Mouse (Mus musculus) forebrain, embryonic 14.5 days (tissue): ENCODE results near the gene Gm29797. TPM values are rescaled to one million over a fixed set of nuclear protein-coding genes. Genes with fewer than 3 reads are reported as not detected.

Source experiments
- ATAC-seq: fragments of 200-750 bp; cut with Nextera tagmentation; 2 replicates; pipeline ENCODE4 v1.8.0; 2017; ENCODE audit warnings: mild to moderate bottlenecking, moderate library complexity
- DNase-seq: peaks from one replicate; pipeline ENCODE4 v3.0.0-alpha.2; 2015; ENCODE audit warnings: low spot score
- H3K27ac ChIP-seq: fragments of 300-500 bp; sonication (generic); 2 replicates; pipeline ENCODE4 v1.5.1; 2014; ENCODE audit warnings: low read depth, mild to moderate bottlenecking, control low read depth, low read length, moderate library complexity
- H3K27me3 ChIP-seq: fragments of 300-500 bp; sonication (generic); replicated peaks from 2 replicates; pipeline ENCODE4 v1.6.1; 2014; ENCODE audit warnings: low read length, control low read depth, mixed read lengths; ENCODE audit not compliant: control insufficient read depth, insufficient read depth
- H3K36me3 ChIP-seq: fragments of 300-500 bp; sonication (generic); 2 replicates; pipeline ENCODE4 v1.6.1; 2014; ENCODE audit warnings: low read length, control low read depth; ENCODE audit not compliant: control insufficient read depth, insufficient read depth
- H3K4me1 ChIP-seq: fragments of 300-500 bp; sonication (generic); 2 replicates; pipeline ENCODE4 v1.6.1; 2014; ENCODE audit warnings: antibody characterized with exemption, low read length, control low read depth; ENCODE audit not compliant: control insufficient read depth, insufficient read depth
- H3K4me2 ChIP-seq: fragments of 300-500 bp; sonication (generic); 2 replicates; pipeline ENCODE4 v1.6.1; 2014; ENCODE audit warnings: mild to moderate bottlenecking, control low read depth, low read length
- H3K4me3 ChIP-seq: fragments of 300-500 bp; sonication (generic); 2 replicates; pipeline ENCODE4 v1.5.1; 2014; ENCODE audit warnings: low read depth, low read length, control low read depth
- H3K9ac ChIP-seq: fragments of 300-500 bp; sonication (generic); 2 replicates; pipeline ENCODE4 v1.6.1; 2014; ENCODE audit warnings: mild to moderate bottlenecking, low read length, control low read depth, moderate library complexity
- H3K9me3 ChIP-seq: fragments of 300-500 bp; sonication (generic); replicated peaks from 2 replicates; pipeline ENCODE4 v1.6.1; 2016; ENCODE audit warnings: low read length, control low read depth, mixed read lengths; ENCODE audit not compliant: control insufficient read depth
- WGBS: fragments of 180-500 bp; shearing (Covaris S2); extraction: QIAGEN DNeasy Blood & Tissue Kit; methylation state at CpG from one replicate; pipeline ENCODE4 v1.1.7; 2014; 5-methylcytosine and 5-hydroxymethylcytosine counted together
- polyA plus RNA-seq: library from polyadenylated mRNA; unstranded; fragments of >200 nt; fragmentation: Nextera tagmentation; extraction: Ambion mirVana; gene quantifications from 2 replicates; pipeline ENCODE4 v1.2.1, GENCODE M21; 2014

Gene Gm29797
- polyA plus RNA-seq, 1 experiment from 2014 or later: not detected

DNA sequence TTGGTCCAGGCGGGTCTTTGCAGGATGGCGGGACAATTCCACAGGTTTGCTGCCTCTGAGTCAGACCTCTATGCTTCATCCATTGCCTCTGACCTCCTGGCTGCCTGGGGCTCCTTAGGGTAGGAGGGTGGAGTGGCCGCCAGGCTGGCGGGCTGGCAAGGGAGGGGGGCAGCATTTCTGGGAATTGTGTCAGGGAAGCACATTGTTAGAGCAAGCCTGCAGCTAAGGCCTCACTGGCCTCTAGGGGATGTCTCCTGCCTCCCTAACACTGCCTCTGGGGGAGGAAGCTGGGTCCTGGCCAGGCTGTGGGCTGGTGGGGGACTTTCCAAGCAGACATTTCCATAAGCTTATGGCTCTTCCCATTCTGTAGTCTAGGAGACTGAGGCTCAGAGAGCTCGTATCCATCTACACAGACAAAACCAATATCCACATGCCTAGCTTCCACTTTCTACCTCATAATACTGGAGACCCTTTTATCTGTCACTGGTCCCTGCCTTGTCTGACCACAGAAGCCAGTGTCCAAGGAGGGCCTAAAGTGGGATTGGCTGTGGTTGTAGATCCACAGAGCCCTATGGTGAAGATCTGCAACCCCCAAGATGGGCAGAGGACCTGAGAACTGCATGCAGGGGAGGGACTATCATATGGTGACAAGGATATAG, 20.4 kb downstream of the Gm29797 start:
- no peak for ATAC-seq
- peak overlapping the region; percentile 39; the same call in 1 of the 2 replicates for H3K27ac ChIP-seq

GRCm38 (mm10) chr2:181677755-181678098, 20.9 kb downstream of the Gm29797 start:
- WGBS: 61% methylated on average over 3 of the region's 3 CpGs
- Histone ChIP-seq H3K9ac (no peak overlapping the region), H3K9me3 (no peaks in the 10 kb centered on the region), H3K36me3 (no peaks in the 10 kb centered on the region), H3K4me1 (peaks cover 10% of the 10 kb centered on the region; the same call in 1 of the 2 replicates), H3K4me3 (no peak overlapping the region), H3K27me3 (peaks cover 8% of the 10 kb centered on the region), H3K27ac (peak overlapping the region; percentile 39; the same call in 1 of the 2 replicates), H3K4me2 (no peak overlapping the region)
- ATAC-seq (no peak), DNase-seq (no peak)

More for the DNA sequence above, 20.4 kb downstream of the Gm29797 start:
- H3K27me3 ChIP-seq: peaks cover 13% of the 10 kb centered on the region
- no peaks in the 10 kb centered on the region for H3K9me3 ChIP-seq
- no peak overlapping the region for H3K4me2 ChIP-seq
- WGBS: 58% methylated on average over 5 of the region's 5 CpGs
- H3K9ac ChIP-seq: no peak overlapping the region
- H3K36me3 ChIP-seq: no peaks in the 10 kb centered on the region
- H3K4me1 ChIP-seq: peaks cover 10% of the 10 kb centered on the region; the same call in 1 of the 2 replicates
- no peak for DNase-seq
- no peak overlapping the region for H3K4me3 ChIP-seq

DNA sequence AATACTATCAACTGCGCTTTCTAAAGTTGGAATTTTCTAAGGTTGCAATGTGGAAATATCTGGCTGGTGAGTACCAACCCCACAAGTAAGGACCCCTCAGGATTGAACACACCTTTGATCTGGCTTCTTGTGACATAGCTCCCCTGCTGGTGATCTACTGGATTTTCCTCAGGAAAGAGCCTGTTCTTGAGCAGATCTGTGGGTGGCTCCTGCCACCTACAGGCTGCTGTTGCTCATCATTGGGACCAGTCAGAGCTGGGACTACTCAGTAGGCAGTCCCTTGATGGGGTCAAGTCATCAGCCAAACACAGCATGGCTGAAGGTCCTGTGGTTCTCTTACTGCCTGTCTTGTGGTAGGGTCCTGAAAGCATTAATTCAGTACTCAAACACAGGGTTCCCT, 21.9 kb downstream of the Gm29797 start:
- no peaks in the 10 kb centered on the region; the same call in 1 of the 2 replicates for H3K27me3 ChIP-seq
- no peak overlapping the region for H3K27ac ChIP-seq
- WGBS: 41% methylated on average over 1 of the region's 1 CpGs
- H3K9ac ChIP-seq: no peak overlapping the region
- H3K4me2 ChIP-seq: no peak overlapping the region
- H3K4me1 ChIP-seq: peaks cover 10% of the 10 kb centered on the region; the same call in 1 of the 2 replicates
- no peaks in the 10 kb centered on the region for H3K36me3 ChIP-seq
- peak; percentile 88 for DNase-seq
- peak; percentile 60 for ATAC-seq
- no peak overlapping the region for H3K4me3 ChIP-seq
- no peaks in the 10 kb centered on the region for H3K9me3 ChIP-seq

GRCm38 (mm10) chr2:181679951-181680715, 23.3 kb downstream of the Gm29797 start, which contains the start of gene Tcea2:
Tcea2 (plus strand) TSS chr2:181680310.
- Histone ChIP-seq H3K27me3 (no peaks in the 10 kb centered on the region), H3K4me1 (peaks cover 10% of the 10 kb centered on the region; the same call in 1 of the 2 replicates), H3K9ac (peak within 1 kb of the TSS; percentile 90), H3K9me3 (no peaks in the 10 kb centered on the region), H3K36me3 (0 out of 2 replicates have a peak, but pooled peaks cover 7% of the 10 kb centered on the region), H3K27ac (peak within 1 kb of the TSS; percentile 29), H3K4me3 (peak within 1 kb of the TSS; percentile 59), H3K4me2 (peak within 1 kb of the TSS; percentile 93)
- under 1% methylated on average over 60 of the region's 69 CpGs for WGBS
- ATAC-seq (peak; percentile 72), DNase-seq (peak; percentile 78)

DNA sequence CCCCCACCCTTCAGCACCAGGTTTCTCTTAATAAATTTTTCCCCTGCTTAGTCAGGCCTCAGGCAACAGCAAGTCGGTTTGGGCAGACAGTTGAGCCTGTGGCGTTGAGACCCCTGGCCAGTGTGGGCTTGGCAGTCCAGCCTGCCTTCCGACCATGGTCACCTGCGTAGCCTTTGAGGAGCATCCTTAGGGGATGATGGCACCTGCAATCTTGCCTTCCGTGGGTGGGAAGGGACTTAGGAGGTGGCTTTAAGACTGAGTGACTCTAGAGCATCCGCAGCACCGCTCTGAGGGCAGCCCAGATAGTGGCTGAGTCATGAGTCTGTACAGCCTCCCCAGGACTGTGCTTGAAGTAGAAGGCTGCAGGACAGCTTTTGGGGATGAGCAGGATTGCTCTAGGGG, 23.9 kb downstream of the Gm29797 start:
- 18% methylated on average over 7 of the region's 7 CpGs for WGBS
- Histone ChIP-seq H3K4me2 (peak overlapping the region; percentile 93), H3K9me3 (no peaks in the 10 kb centered on the region), H3K4me3 (peak overlapping the region; percentile 59), H3K4me1 (peaks cover 8% of the 10 kb centered on the region; the same call in 1 of the 2 replicates), H3K27me3 (no peaks in the 10 kb centered on the region), H3K36me3 (0 out of 2 replicates have a peak, but pooled peaks cover 8% of the 10 kb centered on the region), H3K9ac (peak overlapping the region; percentile 90), H3K27ac (0 out of 2 replicates have a peak overlapping the region, but pooled peaks have one; percentile 14)
- DNase-seq: peak; percentile 22
- peak; percentile 19 for ATAC-seq

GRCm38 (mm10) chr2:181681978-181682377, 25.1 kb downstream of the Gm29797 start:
- no peak for ATAC-seq
- no peak overlapping the region for H3K4me2 ChIP-seq
- 100% methylated on average over 1 of the region's 1 CpGs for WGBS
- no peaks in the 10 kb centered on the region for H3K9me3 ChIP-seq
- H3K4me3 ChIP-seq: no peak overlapping the region
- peaks cover 7% of the 10 kb centered on the region; the same call in 1 of the 2 replicates for H3K4me1 ChIP-seq
- H3K27ac ChIP-seq: no peak overlapping the region
- peaks cover 19% of the 10 kb centered on the region for H3K36me3 ChIP-seq
- no peak overlapping the region for H3K9ac ChIP-seq
- no peaks in the 10 kb centered on the region for H3K27me3 ChIP-seq
- no peak for DNase-seq

- Histone ChIP-seq H3K27ac (no peak overlapping the region), H3K27me3 (no peaks in the 10 kb centered on the region), H3K36me3 (peaks cover 30% of the 10 kb centered on the region), H3K9me3 (no peaks in the 10 kb centered on the region), H3K9ac (no peak overlapping the region), H3K4me2 (no peak overlapping the region), H3K4me1 (peaks cover 7% of the 10 kb centered on the region; the same call in 1 of the 2 replicates), H3K4me3 (no peak overlapping the region)
- no peak for DNase-seq
- ATAC-seq: no peak
- WGBS: 63% methylated on average over 4 of the region's 4 CpGs
Measured at GRCm38 (mm10) chr2:181683381-181683780, 26.5 kb downstream of the Gm29797 start.

GRCm38 (mm10) chr2:181684713-181685112, 27.9 kb downstream of the Gm29797 start:
- H3K9ac ChIP-seq: no peak overlapping the region
- no peak overlapping the region for H3K4me3 ChIP-seq
- WGBS: 85% methylated on average over 1 of the region's 1 CpGs
- ATAC-seq (no peak), DNase-seq (no peak)
- H3K4me1 ChIP-seq: peaks cover 5% of the 10 kb centered on the region; the same call in 1 of the 2 replicates
- H3K9me3 ChIP-seq: no peaks in the 10 kb centered on the region
- H3K4me2 ChIP-seq: no peak overlapping the region
- peaks cover 41% of the 10 kb centered on the region for H3K36me3 ChIP-seq
- H3K27me3 ChIP-seq: no peaks in the 10 kb centered on the region
- H3K27ac ChIP-seq: no peak overlapping the region
